Mouse (Mus musculus): ENCODE data around the gene Ccdc30.
A peak's percentile ranks its signal among the peaks of the same experiment; 100 is the strongest.

The Ccdc30 gene

DNA sequence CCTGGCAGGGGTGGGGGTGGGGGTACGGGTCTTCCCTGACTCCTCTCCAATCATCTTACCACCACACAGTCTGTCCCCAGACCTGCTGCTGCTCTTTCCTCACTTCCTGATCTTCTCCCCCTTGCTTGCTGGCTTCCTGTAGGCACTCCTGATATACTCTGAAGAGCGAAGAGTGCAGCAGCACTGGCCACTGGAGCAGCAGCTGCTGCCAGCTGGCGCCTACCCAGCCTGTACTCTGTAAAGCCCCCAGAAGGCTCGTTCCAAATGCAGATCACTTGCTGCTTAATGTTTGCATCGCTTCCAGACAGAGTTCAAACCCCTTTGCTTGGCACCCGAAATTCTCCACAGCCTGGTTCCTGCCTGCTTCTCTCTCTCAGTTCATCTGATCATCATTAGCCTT is 2.5 kb downstream of the Ccdc30 start:
- peak; percentile 77 to 84 for DNase-seq

DNA sequence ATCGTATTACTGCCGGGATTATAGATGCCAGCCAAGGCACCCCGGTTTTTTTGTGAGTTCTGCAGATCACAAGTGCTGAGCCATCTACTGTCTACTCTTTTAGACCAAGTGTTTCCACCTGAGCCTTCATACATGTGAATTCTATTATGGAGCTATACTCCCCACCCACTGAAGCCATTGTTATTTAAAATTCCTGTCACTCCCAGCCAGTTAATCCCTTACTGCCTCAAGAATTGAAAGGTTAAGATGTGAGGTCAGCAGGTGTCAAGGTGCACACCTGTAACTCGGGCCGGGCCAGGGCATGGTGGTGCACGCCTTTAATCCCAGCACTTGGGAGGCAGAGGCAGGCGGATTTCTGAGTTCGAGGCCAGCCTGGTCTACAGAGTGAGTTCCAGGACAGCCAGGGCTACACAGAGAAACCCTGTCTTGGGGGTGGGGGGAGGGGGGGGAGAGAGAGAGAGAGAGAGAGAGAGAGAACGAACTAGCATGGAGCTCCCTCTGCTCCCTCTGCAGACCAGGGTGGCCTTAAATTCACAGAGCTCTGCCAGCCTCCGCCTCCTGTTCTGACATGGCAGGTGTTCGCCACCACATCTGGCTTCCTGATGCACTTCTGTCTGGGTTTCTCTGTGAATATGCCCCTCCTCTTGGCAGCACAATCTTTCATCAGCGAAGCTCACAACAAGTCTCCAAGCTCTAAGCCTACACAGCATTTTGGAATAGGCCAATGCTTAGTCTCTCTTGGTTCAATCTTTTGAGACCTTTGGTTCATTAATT is 3.3 kb downstream of the Ccdc30 start:
- DNase-seq, result no peak

DNA sequence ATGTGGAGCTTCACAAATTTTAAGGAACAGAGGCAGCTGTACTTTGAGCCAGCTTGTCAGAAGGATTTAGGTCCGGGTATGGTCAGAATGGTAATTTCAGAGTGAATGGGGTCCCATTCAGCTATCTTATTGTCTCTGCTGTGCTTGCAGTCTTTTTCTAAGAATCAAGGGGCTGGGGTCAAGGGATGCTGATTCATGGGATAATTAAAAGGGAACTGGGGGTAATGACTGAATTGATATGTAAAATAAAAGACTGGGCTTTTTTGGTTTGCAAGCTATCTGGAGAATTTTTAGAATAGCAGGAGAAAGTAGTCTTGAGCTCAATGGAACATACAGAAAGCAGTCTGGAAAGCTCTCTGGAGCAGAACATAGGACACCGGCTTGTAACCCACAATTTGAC is 11.9 kb downstream of the Ccdc30 start:
- no peak for DNase-seq

DNA sequence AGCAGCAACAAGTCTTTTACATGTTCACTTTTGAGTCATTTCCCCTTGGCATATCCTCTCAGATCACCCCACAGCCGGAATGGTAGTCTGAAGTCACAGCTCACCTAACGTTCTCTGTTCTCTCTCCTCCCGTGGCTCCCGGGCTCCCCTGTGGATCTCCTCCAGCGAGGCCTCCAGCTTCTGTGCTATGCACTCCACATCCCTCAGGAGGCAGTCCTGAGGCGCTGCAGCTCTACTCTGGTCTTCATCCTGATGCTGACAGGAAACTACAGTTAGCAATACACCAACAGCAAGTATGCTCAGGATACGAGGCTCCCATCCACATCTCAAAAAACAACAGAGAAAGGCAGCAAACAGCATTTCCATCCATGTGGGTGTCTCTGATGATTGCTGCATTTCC is 14.4 kb downstream of the Ccdc30 start:
- DNase-seq, result no peak

DNA sequence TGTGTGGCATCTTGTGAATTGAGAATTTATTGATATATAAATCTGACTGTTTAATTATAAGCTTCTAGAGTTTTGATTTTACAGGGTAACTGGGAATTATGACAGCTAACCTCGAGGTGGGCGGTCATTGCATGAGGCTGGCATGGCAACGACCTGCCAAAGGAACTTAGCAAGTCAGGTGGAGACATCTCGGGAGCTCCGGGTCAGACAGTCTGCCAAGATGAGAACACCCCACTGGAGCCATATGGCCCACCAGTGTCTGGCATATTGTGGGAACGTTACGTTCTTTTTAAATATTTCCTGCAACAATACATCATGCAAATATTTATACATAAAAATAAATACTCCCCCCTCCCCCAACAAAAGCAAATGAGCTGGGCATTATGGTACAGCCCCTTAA is 16.6 kb downstream of the Ccdc30 start:
- DNase-seq, result peak; percentile 80 to 85

DNA sequence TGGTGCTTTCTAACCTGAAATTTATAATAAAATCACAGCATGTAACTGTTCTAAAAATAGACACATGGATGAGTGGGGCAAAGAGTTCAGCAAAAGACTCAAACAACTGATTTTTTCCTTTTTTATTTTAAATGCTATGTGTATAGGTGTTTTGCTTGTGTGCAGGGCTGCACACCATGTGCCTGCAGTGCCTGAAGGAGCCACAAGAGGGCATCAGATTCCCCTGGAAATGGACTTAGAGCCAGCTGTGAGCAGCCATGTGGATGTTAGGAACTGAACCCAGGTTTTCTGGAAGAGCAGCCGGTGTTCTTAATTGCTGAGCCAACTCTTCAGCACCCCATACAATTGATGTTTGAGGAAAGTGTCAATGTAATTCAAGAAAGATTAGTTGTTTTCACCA is 25.0 kb downstream of the Ccdc30 start:
- peak; percentile 44 to 61 for DNase-seq

DNA sequence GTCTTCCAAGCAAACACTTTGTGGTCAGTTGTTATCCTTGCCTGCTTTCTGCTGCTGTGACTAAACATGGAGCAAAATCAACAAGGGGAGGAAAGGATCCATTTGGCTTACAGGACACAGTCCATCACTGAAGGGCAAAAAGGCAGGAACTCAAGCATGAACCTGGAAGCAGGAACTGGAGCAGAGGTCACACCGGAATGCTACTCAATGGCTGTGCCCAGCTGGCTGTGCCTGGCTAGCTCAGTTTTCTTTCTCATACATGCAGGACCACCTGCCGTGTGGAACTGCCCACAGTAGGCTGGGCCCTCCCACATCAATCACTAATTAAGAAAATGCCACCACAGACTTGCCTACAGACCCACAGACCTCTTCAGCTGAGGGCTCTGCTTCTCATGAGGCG is 26.1 kb downstream of the Ccdc30 start:
- DNase-seq, result no peak

DNA sequence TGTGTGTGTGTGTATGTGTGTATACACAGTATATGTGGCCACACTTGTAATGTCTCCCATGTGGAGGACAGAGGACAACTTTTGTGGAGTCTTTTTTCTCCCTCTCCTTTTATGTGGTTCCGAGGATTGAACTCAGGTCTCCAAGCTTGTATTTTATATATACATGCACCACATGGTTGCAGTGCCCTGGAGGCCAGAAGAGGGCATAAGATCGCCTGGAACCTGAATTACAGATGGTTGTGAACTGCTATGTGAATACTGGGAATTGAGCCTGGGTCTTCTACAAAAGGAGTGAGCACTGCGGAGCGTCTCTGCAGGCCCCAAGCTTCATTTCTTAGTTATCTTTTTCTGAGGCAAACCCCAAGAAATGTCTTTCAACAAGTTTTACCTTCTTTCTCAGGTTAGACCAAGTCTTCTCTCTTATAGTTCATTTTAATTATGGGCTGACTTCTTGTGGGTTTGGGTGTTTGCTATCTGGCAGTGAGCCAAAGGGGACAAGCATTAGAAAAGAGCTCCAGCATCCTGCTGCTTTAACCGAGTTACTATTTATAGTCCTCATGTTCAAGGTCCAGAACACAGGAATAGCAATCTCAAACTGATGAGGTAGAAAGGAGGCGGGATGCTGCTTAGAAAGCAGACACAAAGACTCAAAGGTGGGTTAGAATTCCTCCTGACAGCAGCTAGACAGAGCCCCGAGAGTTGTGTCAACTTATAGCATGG is 33.7 kb downstream of the Ccdc30 start:
- DNase-seq, result peak in 1 of 2 experiments; percentile 29

DNA sequence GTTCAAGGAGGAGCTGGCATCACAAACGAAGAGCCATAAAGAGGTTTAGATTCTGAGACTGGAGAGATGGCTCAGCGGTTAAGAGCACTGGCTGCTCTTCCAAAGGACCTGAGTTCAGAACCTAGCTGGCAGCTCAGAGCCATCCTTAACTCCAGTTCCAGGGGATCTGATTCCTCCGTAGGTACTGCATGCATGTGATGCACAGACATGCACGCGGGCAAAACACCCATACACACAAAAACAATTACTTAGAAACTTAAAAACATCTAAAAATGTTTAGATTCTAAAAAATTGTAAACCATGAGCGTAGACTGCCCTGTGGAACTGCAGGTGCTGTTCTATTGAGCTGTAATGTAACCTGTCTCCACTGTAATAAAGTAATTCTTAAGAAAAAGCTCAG is 45.9 kb downstream of the Ccdc30 start:
- no peak for DNase-seq

DNA sequence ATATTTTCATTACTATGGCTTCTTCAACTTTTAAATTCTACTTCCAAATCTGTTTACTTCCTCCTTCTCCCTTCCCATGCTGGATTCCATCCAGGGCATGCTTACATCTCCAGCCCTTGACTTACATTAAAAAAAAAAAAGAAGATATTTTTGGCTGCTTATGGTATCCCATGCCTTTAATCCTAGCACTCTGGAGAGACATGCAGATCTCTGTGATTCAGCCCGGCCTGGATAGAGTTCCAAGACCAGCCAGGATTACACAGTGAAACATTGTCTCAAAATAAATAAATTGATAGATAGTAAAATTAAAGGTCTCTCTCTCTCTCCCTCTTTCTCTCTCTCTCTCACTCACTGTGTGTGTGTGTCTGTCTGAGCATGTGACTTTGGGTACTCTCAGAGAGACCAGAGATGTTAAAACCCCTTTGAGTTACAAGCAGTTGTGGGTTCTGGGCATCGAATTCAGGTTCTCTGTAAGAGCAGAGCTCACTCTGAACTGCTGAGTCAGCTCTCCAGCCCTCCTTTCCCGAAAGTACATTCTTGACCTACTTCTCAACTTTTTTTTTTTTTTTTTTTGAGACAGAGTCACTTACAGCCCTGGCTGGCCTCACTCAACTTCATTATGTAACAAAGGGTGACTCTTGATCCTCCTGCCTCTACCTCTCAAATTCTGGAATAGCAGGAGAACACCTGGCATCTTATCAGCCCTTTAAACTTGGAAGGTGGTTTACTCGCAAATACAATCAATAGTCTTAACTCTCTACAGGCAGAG is 48.4 kb downstream of the Ccdc30 start:
- no peak for DNase-seq

DNA sequence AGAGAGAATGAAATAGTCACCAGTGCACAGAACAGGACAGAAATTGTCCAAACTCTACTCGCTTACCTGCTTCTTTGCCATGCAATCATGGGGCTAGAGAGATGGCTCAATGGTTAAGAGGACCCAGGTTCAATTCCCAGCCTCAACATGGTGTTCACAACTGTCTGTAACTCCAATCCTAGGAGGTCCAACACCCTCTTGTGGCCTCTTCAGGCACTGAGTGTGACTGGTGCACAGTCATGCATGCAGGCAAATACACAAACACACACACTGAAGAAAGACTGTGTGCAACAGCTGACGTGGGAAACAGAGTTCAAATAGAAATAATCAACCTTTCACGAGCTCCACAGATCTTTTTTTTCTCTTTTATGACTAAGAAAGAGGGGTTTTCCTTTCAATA is 53.1 kb downstream of the Ccdc30 start:
- DNase-seq, result no peak

DNA sequence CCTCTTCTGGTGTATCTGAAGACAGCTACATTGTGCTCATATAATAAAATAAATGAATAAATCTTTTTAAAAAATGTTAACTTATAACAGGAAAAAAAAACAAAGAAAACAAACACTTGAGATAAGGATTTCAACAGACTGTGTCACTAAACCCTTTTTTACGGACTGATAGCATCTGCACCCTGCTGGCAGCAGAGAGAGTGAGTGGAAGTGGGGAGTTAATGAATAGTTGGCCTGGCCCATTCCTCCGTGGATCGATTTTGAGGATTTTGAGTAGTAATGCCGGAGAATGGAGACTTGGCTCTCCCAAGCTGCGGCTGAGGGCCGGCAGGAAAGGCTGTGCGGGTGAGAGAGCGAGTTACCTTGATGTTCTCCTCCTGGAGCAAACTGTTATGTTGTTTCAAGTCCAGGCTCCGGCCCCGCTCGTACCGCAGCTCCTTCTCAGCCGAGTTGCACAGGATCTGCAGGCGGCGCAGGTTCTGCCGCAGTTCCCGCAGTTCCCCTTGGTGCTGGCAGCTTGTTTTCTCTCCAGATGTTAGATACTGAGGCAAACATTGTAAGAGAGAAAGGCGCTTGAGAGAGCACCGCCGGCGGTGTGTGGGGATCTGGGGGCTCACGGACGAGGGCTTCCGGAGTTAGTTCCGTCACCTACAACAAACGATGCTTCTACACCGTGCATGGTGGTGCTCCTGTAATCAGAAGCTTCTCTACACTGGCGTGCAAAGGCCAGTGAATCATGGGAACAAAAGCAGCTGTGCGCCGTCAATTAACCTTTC is 55.9 kb downstream of the Ccdc30 start:
- no peak for DNase-seq

DNA sequence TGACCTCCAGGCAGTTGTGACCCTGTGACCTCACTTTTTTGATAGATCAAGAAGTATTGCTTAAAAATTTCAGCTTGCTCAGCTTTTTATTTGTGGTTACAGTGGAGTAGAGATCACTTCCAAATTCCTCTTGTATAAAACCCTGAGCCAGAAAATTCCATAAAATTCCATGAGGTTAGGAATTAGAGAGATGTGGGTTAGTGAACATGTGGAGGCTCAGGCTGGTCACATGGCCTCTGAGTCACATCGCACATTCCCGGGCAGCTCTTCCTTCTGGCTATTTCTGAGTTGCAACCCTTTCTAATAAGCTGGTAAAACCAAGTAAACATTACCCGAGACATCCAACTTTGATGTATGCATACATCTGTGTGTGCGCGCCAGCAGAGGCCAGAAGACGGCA is 69.8 kb downstream of the Ccdc30 start:
- no peak for DNase-seq

DNA sequence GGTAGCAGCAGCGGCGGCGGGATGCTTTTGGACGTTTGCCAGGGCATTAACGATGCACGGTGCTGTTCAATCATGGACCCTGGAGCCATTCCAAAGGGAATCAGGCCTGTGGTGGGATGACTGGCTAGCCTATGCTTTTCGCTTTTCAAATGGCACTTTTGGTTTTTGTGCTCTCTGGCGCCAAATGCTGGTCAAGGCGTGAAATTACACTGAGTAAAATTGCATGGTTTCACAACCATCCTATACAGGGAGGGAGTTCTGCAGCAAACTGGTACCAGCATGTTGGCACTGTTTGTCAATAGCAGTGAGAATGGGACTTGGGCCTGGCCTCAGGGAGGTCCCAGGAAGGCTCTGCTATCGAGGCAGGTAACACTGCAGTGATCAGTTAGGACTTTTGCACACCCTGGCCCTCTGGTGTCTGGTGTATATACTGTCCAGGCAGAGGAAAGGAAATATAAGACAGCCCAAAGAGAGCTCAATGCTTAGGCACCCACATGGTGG is 76.4 kb downstream of the Ccdc30 start:
- peak; percentile 88 to 92 for DNase-seq

DNA sequence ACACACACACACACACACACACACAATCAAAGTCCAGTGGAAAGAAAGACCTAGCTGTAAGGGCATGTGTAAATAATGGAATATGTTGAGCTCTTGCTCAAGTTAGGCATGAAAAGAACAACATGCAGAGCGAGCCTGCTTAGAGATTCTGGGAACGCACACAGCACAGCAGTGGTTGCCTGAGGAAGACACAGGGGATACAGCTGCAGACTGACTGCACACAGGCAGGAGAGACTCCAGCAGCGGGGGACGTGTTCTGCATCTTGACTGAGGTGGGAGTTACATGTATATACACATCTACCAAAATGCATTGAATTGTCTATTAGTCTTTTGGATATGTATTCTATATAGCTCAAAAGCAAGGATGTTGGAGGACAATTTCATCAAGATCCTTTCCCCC is 76.9 kb downstream of the Ccdc30 start:
- no peak for DNase-seq

DNA sequence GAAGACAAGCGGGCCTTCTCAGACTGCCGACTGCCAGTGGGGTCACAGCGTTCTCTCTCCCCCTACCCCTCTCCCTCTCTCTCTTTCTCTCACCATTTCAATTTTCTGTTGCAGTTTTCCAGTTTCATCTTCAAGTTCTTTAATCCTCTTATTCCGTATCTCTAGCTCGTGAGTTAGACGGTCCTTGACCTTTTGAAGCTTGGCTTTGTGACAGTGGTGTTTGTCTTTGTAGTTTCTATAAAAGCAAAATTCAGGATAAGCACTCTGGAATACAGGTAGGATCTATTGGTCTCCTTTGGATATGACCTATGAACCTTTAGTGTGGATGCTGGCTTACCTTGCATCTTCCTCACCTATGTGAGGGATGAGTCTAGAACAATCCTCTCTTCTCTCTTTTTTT is 81.8 kb downstream of the Ccdc30 start:
- no peak for DNase-seq

DNA sequence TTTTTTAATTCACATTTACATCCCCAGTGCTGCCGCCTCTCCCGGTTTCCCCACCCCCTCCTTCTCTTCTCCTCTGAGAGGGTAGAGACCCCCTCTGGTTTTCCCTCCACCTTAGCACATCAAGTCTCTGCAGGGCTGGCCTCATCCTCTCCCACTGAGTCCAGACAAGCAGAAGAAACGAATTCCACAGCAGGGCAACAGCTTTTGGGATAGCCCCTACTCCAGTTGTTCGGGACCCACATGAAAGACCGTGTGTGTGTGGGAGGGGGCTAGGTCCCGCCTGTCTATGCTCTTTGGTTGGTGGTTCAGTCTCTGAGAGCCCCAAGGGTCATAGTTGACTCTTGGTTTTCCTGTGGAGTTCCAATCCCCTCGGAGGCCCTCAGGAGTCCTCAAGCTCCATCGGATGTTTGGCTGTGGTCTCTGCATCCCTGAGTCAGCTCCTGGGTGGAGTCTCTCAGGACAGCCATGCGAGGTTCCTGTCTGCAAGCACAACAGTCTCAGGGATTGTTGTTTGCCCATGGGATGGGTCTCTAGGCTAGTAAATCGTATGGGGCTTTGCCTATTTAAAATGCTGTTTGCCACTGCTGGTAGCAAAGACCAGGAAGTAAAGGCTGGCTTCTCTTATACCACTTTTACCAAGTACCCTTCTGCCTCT is 94.3 kb downstream of the Ccdc30 start:
- peak; percentile 41 to 59 for DNase-seq

DNA sequence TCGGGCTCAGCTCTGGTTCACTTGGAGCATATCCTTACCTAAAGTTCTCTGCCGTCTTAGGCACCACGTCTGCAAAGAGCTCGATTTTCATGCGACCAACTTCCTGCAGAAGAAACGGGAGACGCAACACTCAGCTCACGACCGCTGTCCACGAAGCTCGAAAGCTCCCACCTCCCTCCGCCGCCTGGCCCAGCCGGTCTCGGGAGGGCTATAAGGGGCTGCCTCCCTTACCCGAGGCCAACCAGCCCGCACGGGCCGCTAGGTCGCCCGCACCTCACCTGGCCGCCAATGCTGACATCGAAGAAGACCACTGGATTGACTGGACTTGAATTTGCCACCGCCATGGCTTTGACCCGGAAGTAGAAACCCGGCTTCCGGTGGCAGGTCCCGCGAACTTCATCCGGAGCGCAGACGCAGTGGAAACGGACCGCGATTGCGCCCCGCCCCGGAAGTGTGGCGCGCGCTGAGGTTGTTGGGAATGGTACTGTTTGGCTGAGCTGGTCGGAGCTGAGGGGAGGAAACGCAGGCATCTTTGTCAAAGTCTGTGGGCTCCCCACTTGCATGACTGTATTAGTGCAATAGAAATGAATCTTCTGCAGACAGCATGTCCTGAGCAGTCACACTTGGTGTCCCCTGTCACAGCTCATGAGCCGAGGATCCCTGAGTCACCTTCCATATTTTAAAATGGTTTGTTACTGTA is 95.0 kb downstream of the Ccdc30 start, which contains the start of gene Ppih:
Gene Ppih (minus strand): TSS at position 416 of the 700 bp plus-strand sequence.
- peak; percentile 98 for DNase-seq

DNA sequence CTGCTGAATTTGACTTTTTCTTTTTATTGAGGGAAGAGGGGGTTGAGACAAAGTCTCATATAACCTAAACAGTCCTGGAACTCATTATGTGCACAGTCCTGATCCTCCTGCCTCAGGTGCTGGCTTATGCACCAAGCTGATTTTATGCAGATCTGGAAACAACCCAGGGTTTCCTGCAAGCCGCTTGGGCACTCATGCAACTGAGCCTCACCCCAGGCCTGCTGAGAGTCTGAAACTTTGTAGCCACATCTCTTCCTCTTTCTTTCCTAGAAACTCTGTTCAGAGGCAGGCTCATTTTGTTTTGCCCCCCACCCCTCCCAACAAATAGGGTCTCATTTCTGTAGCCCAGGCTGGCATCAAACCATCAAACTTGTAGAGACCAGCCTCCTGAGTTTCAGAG is 101.6 kb downstream of the Ccdc30 start:
- DNase-seq, result no peak

DNA sequence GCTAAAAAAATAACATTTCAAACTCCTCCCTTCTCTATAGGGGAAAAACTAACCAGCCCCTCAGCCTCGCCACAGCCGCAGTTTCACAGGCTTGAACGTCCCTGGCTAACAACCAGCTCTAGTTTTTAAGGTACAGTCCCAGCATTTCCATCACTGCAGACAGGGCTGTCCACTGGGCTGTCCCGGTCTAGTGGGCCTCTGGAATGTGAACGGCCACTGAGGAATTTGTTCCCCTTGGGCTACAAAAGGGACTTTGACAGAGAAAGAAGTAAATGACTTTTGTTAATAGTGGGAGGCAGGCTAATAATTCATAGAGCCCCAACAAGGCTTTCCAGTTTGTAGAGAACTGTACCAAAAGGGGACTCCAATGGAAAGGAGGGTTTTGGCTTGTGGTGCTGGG is 109.9 kb downstream of the Ccdc30 start:
- DNase-seq, result no peak

DNA sequence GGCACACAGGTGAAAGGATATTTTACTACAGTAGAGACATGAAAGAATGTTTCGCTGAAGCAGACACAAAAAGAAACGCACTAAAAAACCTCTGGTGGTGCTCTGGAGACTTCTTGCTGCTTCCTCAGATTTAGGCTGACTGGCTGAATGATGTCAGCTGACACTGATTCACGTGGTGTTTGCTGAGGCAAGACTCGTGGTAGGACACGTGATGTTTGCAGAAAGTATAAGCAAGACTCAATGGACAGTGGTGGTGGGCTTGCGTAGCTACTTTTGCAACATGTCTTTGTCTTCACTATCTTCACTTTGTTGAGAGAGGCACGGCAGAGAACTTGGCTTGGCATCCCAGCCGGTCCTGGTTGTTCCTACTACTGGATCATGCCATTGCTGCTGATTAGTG is 112.0 kb downstream of the Ccdc30 start:
- DNase-seq, result no peak
